Comparison of ENCODE assay signal across 8 mouse cellular contexts in the genomic region with DNA sequence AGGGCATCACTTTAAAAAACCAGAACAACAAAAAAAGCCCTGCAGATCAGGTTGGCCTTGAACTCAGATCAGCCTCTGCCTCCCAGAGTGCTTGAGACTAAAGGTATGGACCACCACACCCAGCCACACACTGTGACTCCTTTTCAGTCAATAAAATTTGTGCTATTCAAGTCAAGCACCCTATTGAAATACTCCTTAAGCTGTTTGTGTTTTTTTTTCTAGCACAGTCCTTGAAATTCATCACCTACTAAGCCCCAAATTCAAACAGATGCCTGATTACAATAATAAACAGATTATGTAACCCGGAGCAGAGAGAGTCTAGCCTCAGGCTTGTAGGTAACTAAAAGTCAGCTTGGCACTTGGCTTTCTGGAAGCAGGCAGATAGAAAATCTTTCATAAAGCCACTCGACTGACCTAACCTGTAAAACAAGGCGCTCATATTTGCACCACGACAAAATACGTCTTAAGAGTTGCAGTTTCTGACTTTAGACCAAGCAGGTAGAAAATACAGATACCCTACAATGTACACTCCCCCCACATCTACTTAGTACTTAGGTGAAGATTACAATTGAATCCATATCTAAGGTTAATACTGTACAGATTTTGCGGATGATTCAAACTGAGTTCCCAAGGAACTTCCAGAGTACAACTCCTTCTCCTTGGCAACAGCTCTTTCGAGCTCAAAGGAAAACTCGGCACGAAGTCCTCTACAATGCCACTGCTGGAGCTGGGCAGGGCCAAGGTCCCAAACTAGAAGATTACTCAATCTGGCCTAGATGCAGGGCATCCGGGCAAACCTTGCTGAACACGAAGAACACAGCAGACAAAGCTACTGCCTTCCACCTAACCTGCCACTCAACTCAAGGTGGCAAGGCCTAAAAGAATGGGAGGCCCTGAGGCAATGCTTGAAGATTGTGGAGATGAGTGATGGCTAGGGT. TPM values are rescaled to one million over a fixed set of nuclear protein-coding genes. Genes with fewer than 3 reads are reported as not detected.
DNase-seq lines count a peak whose midpoint lies in the region; ATAC-seq lines count a peak whose summit lies in the region.

No protein-coding gene starts in this region.

- H3K27me3 ChIP-seq in midbrain, embryonic 10.5 days (ENCODE audit: low read depth, poor library complexity, severe bottlenecking), result peaks cover 18% of the 10 kb centered on the region
- peaks cover 2% of the 10 kb centered on the region; the same call in 1 of the 2 replicates for H3K27me3 ChIP-seq in midbrain, embryonic 11.5 days (ENCODE audit: control insufficient read depth, insufficient read depth, low read length)
- H3K27me3 ChIP-seq in embryonic facial prominence, embryonic 10.5 days (replicated peaks; ENCODE audit: low read depth, poor library complexity, severe bottlenecking), result peaks cover 7% of the 10 kb centered on the region
- H3K27me3 ChIP-seq in intestine, embryonic 15.5 days (replicated peaks), result no peaks in the 10 kb centered on the region
- no peaks in the 10 kb centered on the region for H3K27me3 ChIP-seq in lung, embryonic 16.5 days (ENCODE audit: control insufficient read depth, insufficient read depth, low read depth, low read length)

- peaks cover 43% of the 10 kb centered on the region for H3K4me1 ChIP-seq in midbrain, embryonic 10.5 days
- peaks cover 13% of the 10 kb centered on the region for H3K4me1 ChIP-seq in midbrain, embryonic 11.5 days (ENCODE audit: control insufficient read depth, insufficient read depth, low read length)
- H3K4me1 ChIP-seq in embryonic facial prominence, embryonic 10.5 days, result peaks cover 38% of the 10 kb centered on the region
- 0 out of 2 replicates have a peak, but pooled peaks cover 15% of the 10 kb centered on the region for H3K4me1 ChIP-seq in intestine, embryonic 15.5 days (replicated peaks)
- H3K4me1 ChIP-seq in lung, embryonic 16.5 days (replicated peaks; ENCODE audit: control insufficient read depth, insufficient read depth, low read length), result peaks cover 21% of the 10 kb centered on the region

- no peak overlapping the region for H3K9ac ChIP-seq in midbrain, embryonic 11.5 days (ENCODE audit: low read length)
- H3K9ac ChIP-seq in intestine, embryonic 15.5 days, result no peak overlapping the region
- H3K9ac ChIP-seq in lung, embryonic 16.5 days (ENCODE audit: low read length), result no peak overlapping the region

- 84% methylated on average over 11 of the region's 11 CpGs for WGBS in midbrain, embryonic 10.5 days
- WGBS in midbrain, embryonic 11.5 days, result 85% methylated on average over 11 of the region's 11 CpGs
- 80% methylated on average over 11 of the region's 11 CpGs for WGBS in embryonic facial prominence, embryonic 10.5 days
- whole genome bisulfite sequencing in intestine, embryonic 15.5 days, result 71% methylated on average over 11 of the region's 11 CpGs
- 53% methylated on average over 11 of the region's 11 CpGs for WGBS in lung, embryonic 16.5 days

- no peak overlapping the region for H3K4me2 ChIP-seq in midbrain, embryonic 11.5 days
- 0 out of 2 replicates have a peak overlapping the region, but pooled peaks have one; percentile 12 for H3K4me2 ChIP-seq in intestine, embryonic 15.5 days (replicated peaks)
- peak overlapping the region; percentile 75 for H3K4me2 ChIP-seq in lung, embryonic 16.5 days (ENCODE audit: low read depth, low read length)

- H3K9me3 ChIP-seq in midbrain, embryonic 10.5 days (replicated peaks), result no peaks in the 10 kb centered on the region
- no peaks in the 10 kb centered on the region for H3K9me3 ChIP-seq in midbrain, embryonic 11.5 days (ENCODE audit: control insufficient read depth, low read length)
- H3K9me3 ChIP-seq in embryonic facial prominence, embryonic 10.5 days, result no peaks in the 10 kb centered on the region
- no peaks in the 10 kb centered on the region for H3K9me3 ChIP-seq in intestine, embryonic 15.5 days
- no peaks in the 10 kb centered on the region for H3K9me3 ChIP-seq in lung, embryonic 16.5 days (ENCODE audit: control insufficient read depth, low read length)

- H3K27ac ChIP-seq in midbrain, embryonic 10.5 days (replicated peaks), result no peak overlapping the region
- no peak overlapping the region for H3K27ac ChIP-seq in midbrain, embryonic 11.5 days (ENCODE audit: low read depth, low read length)
- H3K27ac ChIP-seq in embryonic facial prominence, embryonic 10.5 days (replicated peaks), result peak overlapping the region; percentile 59; the same call in 1 of the 2 replicates
- no peak overlapping the region for H3K27ac ChIP-seq in intestine, embryonic 15.5 days
- H3K27ac ChIP-seq in lung, embryonic 16.5 days (ENCODE audit: low read length), result no peak overlapping the region

- H3K4me3 ChIP-seq in midbrain, embryonic 10.5 days, result 0 out of 2 replicates have a peak overlapping the region, but pooled peaks have one; percentile 0
- H3K4me3 ChIP-seq in midbrain, embryonic 11.5 days (ENCODE audit: low read depth, low read length), result no peak overlapping the region
- H3K4me3 ChIP-seq in embryonic facial prominence, embryonic 10.5 days, result peak overlapping the region; percentile 97
- no peak overlapping the region for H3K4me3 ChIP-seq in intestine, embryonic 15.5 days (replicated peaks)
- no peak overlapping the region; the same call in 1 of the 2 replicates for H3K4me3 ChIP-seq in lung, embryonic 16.5 days (ENCODE audit: low read length)

- no peak for ATAC-seq in midbrain, embryonic 11.5 days (ENCODE audit: low FRiP score)
- no peak for ATAC-seq in intestine, embryonic 15.5 days
- ATAC-seq in lung, embryonic 16.5 days (ENCODE audit: low read depth), result no peak
- no peak for ATAC-seq in erythroid progenitor cell, adult 5-6 weeks (replicated peaks; ENCODE audit: low FRiP score, poor library complexity, severe bottlenecking)

- H3K36me3 ChIP-seq in midbrain, embryonic 10.5 days, result peaks cover 46% of the 10 kb centered on the region
- H3K36me3 ChIP-seq in midbrain, embryonic 11.5 days (ENCODE audit: control insufficient read depth, insufficient read depth, low read length), result peaks cover 2% of the 10 kb centered on the region; the same call in 1 of the 2 replicates
- peaks cover 54% of the 10 kb centered on the region for H3K36me3 ChIP-seq in embryonic facial prominence, embryonic 10.5 days (replicated peaks)
- H3K36me3 ChIP-seq in intestine, embryonic 15.5 days, result peaks cover 15% of the 10 kb centered on the region
- H3K36me3 ChIP-seq in lung, embryonic 16.5 days (ENCODE audit: control insufficient read depth, insufficient read depth, low read length), result peaks cover 19% of the 10 kb centered on the region

- no peak for DNase-seq in midbrain, embryonic 10.5 days (ENCODE audit: low spot score)
- no peak for DNase-seq in midbrain, embryonic 11.5 days (ENCODE audit: low spot score, missing footprints)
- DNase-seq in embryonic facial prominence, embryonic 10.5 days (ENCODE audit: low spot score), result no peak
- DNase-seq in yolk sac, embryonic 10.5 days (ENCODE audit: low spot score), result no peak
- no peak for DNase-seq in cerebellum, adult 8-10 months

RNA-seq across cellular contexts. Expression of a gene that starts 3.1 kb away (rescaled TPM):
- polyA plus RNA-seq in midbrain, embryonic 10.5 days (2016; fragmentation: Nextera tagmentation; extraction: Ambion mirVana), result 419 and 505 TPM in 2 replicates
- 389 and 403 TPM in 2 replicates for polyA plus RNA-seq in midbrain, embryonic 11.5 days (2014; fragmentation: Nextera tagmentation; extraction: Ambion mirVana)
- 783 and 804 TPM in 2 replicates for polyA plus RNA-seq in embryonic facial prominence, embryonic 10.5 days (2016; fragmentation: Nextera tagmentation; extraction: Ambion mirVana)
- 484 and 495 TPM in 2 replicates for polyA plus RNA-seq in intestine, embryonic 15.5 days (2015; fragmentation: Nextera tagmentation; extraction: Ambion mirVana)
- polyA plus RNA-seq in lung, embryonic 16.5 days (2015; fragmentation: Nextera tagmentation; extraction: Ambion mirVana), result 458 and 477 TPM in 2 replicates
- total RNA-seq in erythroid progenitor cell, adult 5-6 weeks (2015; ENCODE audit: low replicate concordance), result 50.3 and 52.6 TPM in 2 replicates
- 44.5 and 48.9 TPM in 2 replicates for total RNA-seq in erythroid progenitor cell, adult 5-6 weeks (2017; ENCODE audit: low replicate concordance)

Comparison
In these comparisons a context has a peak if more than half of its experiments do, and no peak if none do; other contexts are left out.
1. H3K4me3 ChIP-seq: peak in midbrain, embryonic 10.5 days (single experiment) and embryonic facial prominence, embryonic 10.5 days (single experiment); none in midbrain, embryonic 11.5 days (single experiment), intestine, embryonic 15.5 days (single experiment) and lung, embryonic 16.5 days (single experiment).